Mouse (Mus musculus): Measurements from ENCODE around the gene Gm20388.

Gm20388 gene

DNA sequence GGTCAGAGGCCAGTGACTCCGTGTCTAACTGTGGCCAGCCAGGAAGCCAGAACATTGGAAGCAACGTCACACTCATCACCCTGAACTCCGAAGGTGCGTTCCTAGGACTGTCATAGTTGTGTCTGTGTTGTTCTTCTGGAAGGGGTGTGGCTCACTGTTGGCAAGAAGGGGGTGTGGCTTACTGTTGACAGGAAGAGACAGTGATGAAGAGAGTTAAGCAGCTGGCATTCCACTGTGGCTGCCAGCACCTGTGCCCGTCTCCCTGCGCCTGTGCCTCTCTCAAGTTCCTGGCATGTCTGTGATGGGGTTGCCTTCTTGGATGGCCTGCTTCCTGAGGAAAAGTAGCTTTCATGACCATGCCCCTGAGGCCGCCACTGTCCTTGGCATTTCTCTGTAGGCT, 2081.0 kb downstream of the Gm20388 start:
- in situ Hi-C loops (cut with MboI, MseI), result loop anchor here (10.0 kb wide), 1 partner anchor 623 kb away; the partner anchor contains the start of genes Galns and Trappc2l

GRCm38 (mm10) chr8:121992911-121993310, 2082.3 kb downstream of the Gm20388 start:
- in situ Hi-C loops (cut with MboI, MseI), result loop anchor here (10.0 kb wide), 1 partner anchor 622 kb away; the partner anchor contains the start of genes Galns and Trappc2l

DNA sequence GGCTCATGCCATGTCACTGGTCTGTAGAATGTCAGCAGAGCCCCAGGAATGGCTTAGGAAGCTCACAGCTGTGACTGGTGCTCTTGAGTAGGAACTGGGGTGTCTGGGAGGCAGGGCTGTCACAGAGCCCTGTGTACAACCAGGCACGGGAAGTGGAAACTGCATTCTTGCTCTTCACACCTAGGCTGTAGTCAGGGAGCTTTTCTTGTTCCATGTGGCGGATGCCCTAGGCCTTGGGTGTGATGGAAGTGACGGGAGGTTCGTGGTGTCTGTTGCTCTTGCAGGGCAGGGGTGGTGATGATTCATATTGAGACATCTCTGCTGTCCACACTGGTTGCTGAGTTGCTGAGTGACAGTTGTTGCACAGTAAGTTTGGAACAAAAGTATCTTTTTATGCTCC, 2084.5 kb downstream of the Gm20388 start:
- in situ Hi-C loops (cut with MboI, MseI), result loop anchor here (10.0 kb wide), 1 partner anchor 620 kb away; the partner anchor contains the start of genes Galns and Trappc2l

- in situ Hi-C loops (cut with MboI, MseI), result loop anchor here (10.0 kb wide), 1 partner anchor 619 kb away; the partner anchor contains the start of genes Galns and Trappc2l
These were observed 2085.3 kb downstream of the Gm20388 start for GRCm38 (mm10) chr8:121995895-121996294.

- in situ Hi-C loops (cut with MboI, MseI), result loop anchor here (10.0 kb wide), 1 partner anchor 616 kb away; the partner anchor contains the start of genes Galns and Trappc2l
These were observed 2088.0 kb downstream of the Gm20388 start for GRCm38 (mm10) chr8:121998631-121999030.

- in situ Hi-C loops (cut with MboI, MseI), result loop anchor here (10.0 kb wide), 1 partner anchor 616 kb away; the partner anchor contains the start of genes Galns and Trappc2l
These were observed 2088.6 kb downstream of the Gm20388 start for GRCm38 (mm10) chr8:121999211-121999610.

- in situ Hi-C loops (cut with MboI, MseI), result no loop called here
These were observed 2090.9 kb downstream of the Gm20388 start for GRCm38 (mm10) chr8:122001339-122002115.

DNA sequence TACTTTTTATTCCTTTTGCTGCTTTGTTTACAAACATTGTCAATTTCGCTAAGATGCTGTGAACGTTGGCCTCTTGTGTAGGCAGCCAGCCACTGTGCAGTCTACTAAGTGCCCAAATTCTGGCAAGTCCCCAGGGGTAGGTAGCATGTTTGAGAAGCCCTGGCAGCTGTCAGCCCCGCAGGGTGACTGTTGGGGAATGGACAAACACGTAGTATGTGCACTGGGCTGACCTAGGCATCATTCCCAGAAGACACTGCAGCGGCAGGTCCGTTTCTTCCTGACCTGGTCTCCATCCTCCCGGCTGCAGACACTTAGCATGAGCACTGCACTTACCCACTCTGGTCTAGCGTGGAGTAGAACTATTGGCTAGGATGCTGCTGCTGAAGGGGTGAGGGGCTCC, 2093.0 kb downstream of the Gm20388 start:
- in situ Hi-C loops (cut with MboI, MseI), result no loop called here

DNA sequence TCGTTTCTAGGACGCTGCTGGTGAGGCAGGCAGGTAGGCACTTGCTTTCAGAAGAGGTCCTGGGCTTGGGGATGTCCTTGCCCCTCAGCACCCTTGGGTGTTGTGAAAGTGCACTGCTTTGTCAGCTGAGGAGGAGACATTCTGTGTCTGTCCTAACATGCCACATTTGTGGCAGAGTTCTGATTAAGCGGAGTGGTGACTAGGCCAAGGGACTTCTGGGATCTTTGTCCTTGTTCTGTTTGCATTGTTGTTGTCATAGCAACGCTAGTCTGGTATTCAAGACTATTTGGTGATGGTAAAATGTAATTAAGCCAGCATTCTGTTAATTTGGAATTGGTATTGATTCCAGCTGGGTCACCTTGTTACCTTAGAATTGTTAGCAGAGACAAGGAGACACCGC, 2093.5 kb downstream of the Gm20388 start:
- in situ Hi-C loops (cut with MboI, MseI), result no loop called here

- in situ Hi-C loops (cut with MboI, MseI), result no loop called here
These were observed 2095.0 kb downstream of the Gm20388 start for GRCm38 (mm10) chr8:122005422-122006204.

- in situ Hi-C loops (cut with MboI, MseI), result no loop called here
These were observed 2096.2 kb downstream of the Gm20388 start for GRCm38 (mm10) chr8:122006688-122007484.

DNA sequence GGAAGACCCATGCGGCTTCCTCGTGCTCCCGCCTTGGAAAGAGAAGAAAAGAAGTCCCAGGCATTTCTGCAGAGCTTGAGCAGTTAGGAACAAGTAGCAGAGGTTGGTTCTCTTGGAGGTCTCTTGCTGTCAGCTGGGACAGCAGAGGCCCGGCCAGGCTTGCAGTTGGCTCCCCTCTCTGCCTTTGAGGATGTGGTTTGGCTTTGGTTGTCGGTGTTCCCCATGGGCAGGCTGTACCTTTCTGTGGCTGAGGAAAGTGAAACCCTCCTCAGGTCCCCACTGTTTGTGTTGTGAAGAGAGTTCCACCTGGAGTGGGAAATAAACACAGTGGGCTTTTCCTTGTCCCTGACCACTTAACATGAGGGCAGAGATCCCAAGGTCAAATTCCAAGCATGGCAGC, 2097.8 kb downstream of the Gm20388 start:
- in situ Hi-C loops (cut with MboI, MseI), result no loop called here

GRCm38 (mm10) chr8:122010638-122011037, 2100.0 kb downstream of the Gm20388 start:
- in situ Hi-C loops (cut with MboI, MseI), result no loop called here

DNA sequence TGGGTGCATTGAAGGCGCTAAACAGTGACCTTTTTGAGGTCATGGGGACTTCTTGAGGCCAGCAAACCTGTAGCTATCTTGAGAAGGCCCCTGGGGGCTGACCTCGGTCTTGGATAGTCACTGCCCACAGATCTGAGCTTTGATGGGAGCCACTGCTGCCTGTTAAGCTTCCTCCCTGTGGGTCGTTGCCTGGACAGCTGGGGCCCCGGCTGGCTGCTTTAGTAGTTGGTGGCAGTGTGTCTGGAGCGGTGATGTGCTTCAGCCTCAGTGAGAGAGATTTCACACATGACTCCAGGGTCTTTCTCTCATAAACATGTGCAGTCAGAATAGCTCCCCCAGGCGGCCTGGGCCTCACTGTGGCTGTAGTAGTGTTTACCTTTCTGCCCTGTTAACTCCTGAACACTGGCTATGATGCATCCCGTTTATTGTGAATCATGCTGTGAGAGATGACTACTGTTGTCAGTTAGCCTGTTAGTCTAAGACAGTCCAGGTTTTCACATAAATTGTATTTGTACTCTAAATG, 2100.5 kb downstream of the Gm20388 start:
- in situ Hi-C loops (cut with MboI, MseI), result no loop called here

DNA sequence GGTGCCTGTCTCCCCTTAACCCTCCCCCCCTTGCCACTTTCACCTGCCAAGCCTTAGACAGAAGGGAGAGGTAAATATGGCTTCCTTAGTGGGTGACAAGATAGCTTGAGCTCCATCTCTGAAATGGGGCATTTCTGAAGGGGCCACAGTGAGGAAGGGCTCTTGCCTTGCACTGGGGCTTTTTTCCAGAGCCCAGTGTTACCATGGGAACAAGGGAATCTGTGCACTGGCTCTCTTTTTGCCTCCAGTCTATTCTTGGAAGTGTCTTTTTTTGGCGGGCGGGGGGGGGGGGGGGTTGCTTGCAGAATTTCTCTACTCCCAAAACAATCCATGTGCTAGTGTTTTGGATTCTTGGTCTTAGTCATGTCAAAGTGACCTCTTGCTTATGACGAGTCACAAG, 2104.0 kb downstream of the Gm20388 start:
- in situ Hi-C loops (cut with MboI, MseI), result no loop called here

- in situ Hi-C loops (cut with MboI, MseI), result no loop called here
These were observed 2107.6 kb downstream of the Gm20388 start for GRCm38 (mm10) chr8:122018046-122018831.

DNA sequence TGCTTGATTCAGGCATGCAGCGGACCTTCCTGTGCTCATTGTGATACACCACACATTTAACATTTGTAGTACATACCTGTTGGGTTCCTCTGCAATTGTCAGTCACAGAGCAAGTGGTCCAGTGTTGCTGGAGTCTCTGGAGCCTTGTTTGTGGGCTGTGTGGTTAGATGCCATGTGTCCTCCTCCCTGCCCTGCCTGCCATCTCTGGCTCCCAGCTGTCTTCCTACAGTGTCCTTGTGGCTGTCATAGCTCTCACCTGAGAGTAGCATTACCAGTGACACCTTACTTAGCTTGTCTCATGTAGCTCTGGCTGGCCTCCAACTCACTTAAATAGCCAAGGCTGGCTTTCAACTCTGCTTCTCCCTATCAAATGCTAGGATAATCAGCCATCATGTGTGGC, 2108.5 kb downstream of the Gm20388 start:
- in situ Hi-C loops (cut with MboI, MseI), result no loop called here

DNA sequence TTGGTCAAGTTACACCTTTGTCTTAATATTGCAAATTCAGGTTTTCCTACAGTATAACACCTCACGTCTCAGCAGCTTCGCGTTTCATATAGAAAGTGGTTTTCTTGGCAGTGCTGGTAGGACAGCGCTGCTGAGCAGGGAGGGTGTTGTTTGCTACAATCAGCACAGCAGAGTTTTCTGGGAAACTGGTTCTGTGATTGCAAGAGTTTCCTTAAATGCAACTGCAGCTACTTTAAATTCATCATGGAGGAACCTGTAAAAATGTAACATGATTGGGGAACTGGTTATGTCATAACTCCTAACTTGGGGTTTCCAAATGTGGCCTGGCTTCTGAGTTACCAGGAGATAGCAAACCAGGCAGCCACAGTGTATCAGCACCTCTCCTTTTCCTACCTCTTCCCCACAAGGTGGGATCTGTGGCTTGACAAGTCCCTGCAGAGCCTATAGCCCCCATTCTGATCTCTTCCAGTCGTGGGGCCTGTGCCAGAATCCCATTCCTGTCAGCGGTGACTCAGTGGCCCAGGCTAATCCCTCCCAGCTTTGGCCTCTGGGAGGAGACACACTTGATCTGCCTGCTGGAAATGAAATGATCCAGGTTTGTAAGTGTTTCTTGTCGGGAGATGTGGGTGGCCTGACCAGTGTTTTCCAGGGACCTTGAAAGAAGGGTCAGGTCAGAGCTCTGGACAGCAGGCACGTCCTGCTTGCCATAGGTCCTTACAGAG, 2109.6 kb downstream of the Gm20388 start:
- in situ Hi-C loops (cut with MboI, MseI), result no loop called here

DNA sequence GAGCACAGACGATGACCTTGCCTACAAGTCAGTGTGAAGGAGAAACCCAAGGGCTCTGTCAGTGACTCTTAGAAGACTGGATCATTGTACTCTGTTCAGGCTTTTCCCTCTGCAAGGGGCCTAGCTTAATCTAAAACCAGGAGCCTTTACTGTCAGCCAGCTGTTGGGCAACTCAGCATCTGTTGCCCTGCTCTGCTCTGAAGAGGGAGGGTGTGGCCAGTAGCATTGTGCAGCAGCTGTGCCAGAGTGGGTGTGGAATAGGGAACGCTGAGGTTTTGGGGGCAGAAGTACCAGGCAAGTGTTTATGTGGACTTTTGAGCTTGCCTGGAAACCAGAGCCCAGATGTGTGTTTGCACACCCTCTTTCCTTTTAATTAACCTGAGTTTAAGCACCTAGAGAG, 2111.1 kb downstream of the Gm20388 start:
- in situ Hi-C loops (cut with MboI, MseI), result no loop called here

- in situ Hi-C loops (cut with MboI, MseI), result no loop called here
These were observed 2111.6 kb downstream of the Gm20388 start for GRCm38 (mm10) chr8:122022274-122022673.

Measured in T-helper 1 cell (primary cell).